Mouse (Mus musculus): ENCODE results near the gene Metrnl.

Metrnl gene

GRCm38 (mm10) chr11:121734892-121735291 is 33.5 kb downstream of the Metrnl start:
- no peak for DNase-seq (ENCODE audit: low read depth, low spot score)

- DNase-seq (ENCODE audit: low read depth, low spot score), result no peak
Measured at GRCm38 (mm10) chr11:121738616-121739015, 37.3 kb downstream of the Metrnl start.

DNA sequence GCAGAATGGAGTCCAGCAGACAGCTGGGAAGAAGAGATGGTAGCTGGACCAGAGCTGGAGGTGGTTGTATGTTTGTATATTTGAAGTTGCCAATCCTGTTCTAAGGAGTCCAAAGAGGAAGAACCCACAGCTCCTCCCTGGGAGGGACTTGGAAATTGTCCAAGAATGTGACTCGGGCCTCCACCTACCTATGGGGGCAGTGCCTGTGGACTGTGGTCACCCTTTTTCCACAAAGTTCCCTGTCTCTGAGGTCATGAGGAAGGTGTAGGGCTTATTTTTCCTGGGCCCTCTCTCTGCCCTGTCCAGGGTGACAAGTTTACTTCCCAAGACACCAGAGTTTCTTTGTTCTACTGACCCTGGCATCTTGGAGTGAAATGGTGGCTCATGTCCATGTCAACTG is 39.6 kb downstream of the Metrnl start:
- DNase-seq (ENCODE audit: low read depth, low spot score), result no peak

DNA sequence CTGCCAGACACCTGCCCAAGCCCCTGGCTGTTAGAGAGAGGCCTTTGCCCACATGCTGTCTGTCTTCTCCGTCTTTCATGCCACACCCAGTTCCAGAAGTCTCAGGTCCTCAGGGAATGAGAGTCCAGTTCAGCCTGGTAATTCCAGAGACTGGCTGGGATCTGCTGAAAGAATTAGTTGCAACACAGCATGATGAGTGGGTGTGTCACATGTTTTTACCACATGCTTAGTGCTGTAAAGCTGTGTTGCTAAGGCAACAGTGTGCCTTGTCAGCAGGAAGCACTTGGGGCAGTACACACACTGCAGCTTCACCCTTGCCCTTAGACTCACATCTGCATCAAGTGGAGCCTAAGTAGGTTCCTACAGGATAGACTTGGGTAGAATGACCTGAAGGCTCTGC is 40.1 kb downstream of the Metrnl start:
- no peak for DNase-seq (ENCODE audit: low read depth, low spot score)

DNA sequence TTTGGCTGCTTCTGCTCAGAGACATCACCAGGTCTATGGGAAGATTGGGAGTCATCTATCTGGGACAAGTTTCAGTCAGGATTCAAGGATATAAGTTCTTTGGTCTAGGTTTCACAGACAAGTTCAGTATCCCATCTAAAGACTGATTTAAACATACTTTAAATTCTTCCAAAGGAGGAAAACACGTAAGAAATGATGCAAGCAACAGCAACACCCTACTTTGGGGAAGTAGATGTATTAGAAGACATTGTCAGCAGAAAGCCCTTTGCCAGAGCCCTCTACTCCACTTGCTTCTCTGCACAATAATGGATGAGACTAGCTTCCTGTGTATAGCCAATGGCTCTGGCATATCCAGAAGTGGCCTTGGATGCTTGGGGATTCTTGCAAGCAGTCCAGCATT is 41.8 kb downstream of the Metrnl start:
- no peak for DNase-seq (ENCODE audit: low read depth, low spot score)

- DNase-seq (ENCODE audit: low read depth, low spot score), result no peak
Measured at GRCm38 (mm10) chr11:121743915-121744628, 42.7 kb downstream of the Metrnl start.

DNA sequence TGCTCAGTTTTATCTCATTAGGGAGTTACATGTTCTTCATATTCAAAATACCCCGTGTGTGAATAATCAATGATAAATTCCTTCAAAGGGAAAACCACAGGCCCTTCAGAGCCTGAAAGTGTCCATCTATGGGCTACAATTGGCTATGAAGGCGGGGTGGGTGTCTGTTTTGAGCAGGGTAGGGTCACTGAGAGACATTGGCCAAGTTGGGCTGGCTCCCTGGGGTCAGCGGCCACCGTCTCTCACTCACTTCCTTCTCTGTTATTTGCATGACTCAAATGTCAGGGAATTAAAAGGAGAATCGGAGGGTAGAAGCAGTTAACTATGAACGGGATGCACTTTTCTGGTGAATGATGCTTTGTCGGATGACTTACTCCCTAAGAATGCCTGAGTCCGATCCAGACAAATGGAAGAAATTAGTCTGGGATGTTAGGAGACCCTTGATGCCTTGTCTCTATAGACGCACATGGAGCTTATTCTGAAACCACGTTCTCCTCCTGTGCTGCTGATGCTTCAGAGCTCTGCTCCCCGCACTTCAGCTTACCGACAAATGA is 45.7 kb downstream of the Metrnl start:
- no peak for DNase-seq (ENCODE audit: low read depth, low spot score)

GRCm38 (mm10) chr11:121748003-121748684 is 46.8 kb downstream of the Metrnl start:
- no peak for DNase-seq (ENCODE audit: low read depth, low spot score)

All from retina, postnatal 7 days (tissue).